In genomic region chr11:57834031-57834430, GRCm38 (mm10) we compare ENCODE assay signal across 27 mouse cellular contexts. TPM values are rescaled to one million over a fixed set of nuclear protein-coding genes. Genes with fewer than 3 reads are reported as not detected.
DNase-seq lines count a peak whose midpoint lies in the region; ATAC-seq and TF ChIP-seq lines count a peak whose summit lies in the region.
"Had no signal": no experiment of that assay in that cellular context is flagged by ENCODE, and none has a peak within 500 bp of the region (broad histone marks: within the 10 kb centered on the region; RNA-seq: fewer than 3 reads in every experiment).

No protein-coding gene starts in this region.

- no peaks in the 10 kb centered on the region for H3K36me3 ChIP-seq in heart, embryonic 14.5 days (ENCODE audit: control insufficient read depth, insufficient read depth, low read length)
- no peaks in the 10 kb centered on the region for H3K36me3 ChIP-seq in liver, embryonic 11.5 days (ENCODE audit: control insufficient read depth, insufficient read depth, low read length)
- H3K36me3 ChIP-seq in liver, postnatal 0 days (replicated peaks; ENCODE audit: insufficient read depth, low read length) = no peaks in the 10 kb centered on the region
- H3K36me3 ChIP-seq in intestine, embryonic 14.5 days (ENCODE audit: control insufficient read depth, insufficient read depth, low read length) = no peaks in the 10 kb centered on the region
- H3K36me3 ChIP-seq in limb, embryonic 13.5 days = no peaks in the 10 kb centered on the region
- H3K36me3 ChIP-seq: embryonic facial prominence, embryonic 15.5 days; stomach, embryonic 15.5 days had no signal

- peak overlapping the region; percentile 88 for H3K4me2 ChIP-seq in heart, embryonic 14.5 days (ENCODE audit: low read length)
- 0 out of 2 replicates have a peak overlapping the region, but pooled peaks have one; percentile 15 for H3K4me2 ChIP-seq in liver, embryonic 11.5 days
- no peak overlapping the region for H3K4me2 ChIP-seq in liver, postnatal 0 days (ENCODE audit: low read depth, low read length)
- H3K4me2 ChIP-seq in intestine, embryonic 14.5 days (ENCODE audit: low read length) = peak overlapping the region; percentile 74
- peak overlapping the region; percentile 38 for H3K4me2 ChIP-seq in limb, embryonic 13.5 days (replicated peaks)

- peaks cover 90% of the 10 kb centered on the region for H3K27me3 ChIP-seq in heart, embryonic 14.5 days (ENCODE audit: control insufficient read depth, insufficient read depth, low read length)
- peaks cover 98% of the 10 kb centered on the region for H3K27me3 ChIP-seq in liver, embryonic 11.5 days (replicated peaks; ENCODE audit: control insufficient read depth, insufficient read depth, low read length)
- peaks cover 95% of the 10 kb centered on the region for H3K27me3 ChIP-seq in liver, postnatal 0 days (ENCODE audit: insufficient read depth, low read length)
- peaks cover 49% of the 10 kb centered on the region for H3K27me3 ChIP-seq in intestine, embryonic 14.5 days (replicated peaks; ENCODE audit: control insufficient read depth, insufficient read depth, low read length)
- peaks cover 98% of the 10 kb centered on the region for H3K27me3 ChIP-seq in limb, embryonic 13.5 days

- H3K9ac ChIP-seq in heart, embryonic 14.5 days (ENCODE audit: low read length) = peak overlapping the region; percentile 67
- H3K9ac ChIP-seq in liver, embryonic 11.5 days (ENCODE audit: low read depth, low read length) = no peak overlapping the region
- no peak overlapping the region for H3K9ac ChIP-seq in liver, postnatal 0 days (replicated peaks)
- peak overlapping the region; percentile 31 for H3K9ac ChIP-seq in intestine, embryonic 14.5 days (ENCODE audit: low read length)
- no peak overlapping the region for H3K9ac ChIP-seq in limb, embryonic 13.5 days
- H3K9ac ChIP-seq: embryonic facial prominence, embryonic 15.5 days; stomach, embryonic 15.5 days had no signal

- H3K9me3 ChIP-seq in heart, embryonic 14.5 days (ENCODE audit: control insufficient read depth, low read length) = no peaks in the 10 kb centered on the region
- H3K9me3 ChIP-seq in liver, embryonic 11.5 days (ENCODE audit: control insufficient read depth, low read length) = no peaks in the 10 kb centered on the region
- no peaks in the 10 kb centered on the region for H3K9me3 ChIP-seq in liver, postnatal 0 days (ENCODE audit: low read length)
- no peaks in the 10 kb centered on the region for H3K9me3 ChIP-seq in intestine, embryonic 14.5 days (ENCODE audit: control insufficient read depth, low read length)
- H3K9me3 ChIP-seq in limb, embryonic 13.5 days = no peaks in the 10 kb centered on the region
- H3K9me3 ChIP-seq: embryonic facial prominence, embryonic 15.5 days; stomach, embryonic 15.5 days had no signal

- ATAC-seq in heart, embryonic 14.5 days (ENCODE audit: insufficient number of reproducible peaks, insufficient read depth, low FRiP score, low read depth) = no peak
- ATAC-seq in liver, embryonic 11.5 days (replicated peaks; ENCODE audit: low FRiP score) = no peak
- no peak for ATAC-seq in liver, postnatal 0 days
- ATAC-seq in intestine, embryonic 14.5 days (replicated peaks; ENCODE audit: low FRiP score, low TSS enrichment, low read depth) = no peak
- no peak for ATAC-seq in limb, embryonic 13.5 days (ENCODE audit: low FRiP score, low read depth)
- ATAC-seq: hindbrain, postnatal 0 days had no signal

- H3K4me3 ChIP-seq in heart, embryonic 14.5 days (ENCODE audit: control insufficient read depth in 1 of 2, insufficient read depth in 1 of 2, low read depth in 1 of 2, low read length in 2 of 2) = peak overlapping the region; percentile 15 to 24
- H3K4me3 ChIP-seq in liver, embryonic 11.5 days (ENCODE audit: low read depth, low read length) = no peak overlapping the region
- H3K4me3 ChIP-seq in liver, postnatal 0 days (ENCODE audit: low read depth, low read length) = no peak overlapping the region
- peak overlapping the region; percentile 34 for H3K4me3 ChIP-seq in intestine, embryonic 14.5 days (ENCODE audit: low read depth, low read length)
- peak overlapping the region; percentile 5; the same call in 1 of the 2 replicates for H3K4me3 ChIP-seq in limb, embryonic 13.5 days
- H3K4me3 ChIP-seq: gastrocnemius, adult 2 months; stomach, embryonic 15.5 days had no signal

- H3K27ac ChIP-seq in heart, embryonic 14.5 days (replicated peaks in 1 of 2; ENCODE audit: control insufficient read depth in 1 of 2, insufficient read depth in 1 of 2, low read depth in 2 of 2, low read length in 2 of 2) = peak overlapping the region; percentile 18 to 76; a peak in 3 of 4 replicates
- no peak overlapping the region for H3K27ac ChIP-seq in liver, embryonic 11.5 days (ENCODE audit: low read depth, low read length)
- no peak overlapping the region for H3K27ac ChIP-seq in liver, postnatal 0 days (ENCODE audit: low read depth)
- peak overlapping the region; percentile 80 for H3K27ac ChIP-seq in intestine, embryonic 14.5 days (ENCODE audit: low read depth)
- H3K27ac ChIP-seq in limb, embryonic 13.5 days = no peak overlapping the region
- H3K27ac ChIP-seq: embryonic facial prominence, embryonic 15.5 days; gastrocnemius, adult 2 months; hindbrain, postnatal 0 days; stomach, embryonic 15.5 days had no signal

- 30% methylated on average over 6 of the region's 6 CpGs for WGBS in heart, embryonic 14.5 days
- 26% methylated on average over 6 of the region's 6 CpGs for WGBS in liver, embryonic 11.5 days
- WGBS in liver, postnatal 0 days (ENCODE audit: insufficient replicate concordance) = 20% methylated on average over 6 of the region's 6 CpGs
- WGBS in intestine, embryonic 14.5 days = 22% methylated on average over 6 of the region's 6 CpGs
- WGBS in limb, embryonic 13.5 days = 17% methylated on average over 6 of the region's 6 CpGs

- H3K4me1 ChIP-seq in heart, embryonic 14.5 days (ENCODE audit: control insufficient read depth in 2 of 2, insufficient read depth in 2 of 2, low read length in 2 of 2) = peaks cover 9 to 17% of the 10 kb centered on the region in 2 experiments
- no peaks in the 10 kb centered on the region for H3K4me1 ChIP-seq in liver, embryonic 11.5 days (replicated peaks; ENCODE audit: control insufficient read depth, insufficient read depth, low read length)
- H3K4me1 ChIP-seq in liver, postnatal 0 days (ENCODE audit: insufficient read depth) = no peaks in the 10 kb centered on the region
- H3K4me1 ChIP-seq in intestine, embryonic 14.5 days (replicated peaks; ENCODE audit: control insufficient read depth, insufficient read depth, low read length) = peaks cover 32% of the 10 kb centered on the region
- H3K4me1 ChIP-seq in limb, embryonic 13.5 days = peaks cover 47% of the 10 kb centered on the region

- no peak for TF ChIP-seq EP300 in liver, postnatal 0 days (IDR thresholded peaks at IDR 0.05; ENCODE audit: low read depth)

- no peak for DNase-seq in heart, adult 18-20 months
- no peak for DNase-seq in liver, embryonic 11.5 days (ENCODE audit: low spot score)
- no peak for DNase-seq in liver, postnatal 0 days
- DNase-seq in intestine, embryonic 14.5 days (ENCODE audit: low spot score) = no peak
- no peak for DNase-seq in adrenal gland, postnatal 14 days
- DNase-seq: adrenal gland, adult 2 months; cerebellum, adult 9-10 months; kidney, adult 8-10 months; kidney, postnatal 25 days; liver; lung, adult 18-20 months; lung, postnatal 36 days; thymus, adult 18-20 months; thymus, postnatal 4 days had no signal

- no peak for TF ChIP-seq CTCF in liver, postnatal 0 days (IDR thresholded peaks at IDR 0.05; ENCODE audit: low read depth)

RNA-seq across cellular contexts. Expression of gene Hand1, which starts 1.4 kb away (rescaled TPM):
- polyA plus RNA-seq in heart, embryonic 14.5 days (2014; fragmentation: Nextera tagmentation; extraction: Ambion mirVana) = 13.0 and 14.1 TPM in 2 replicates
- total RNA-seq in heart, adult 18-20 months (2021) = not detected
- polyA plus RNA-seq in liver, embryonic 11.5 days (2014; fragmentation: Nextera tagmentation; extraction: Ambion mirVana) = 9.1 and 11.0 TPM in 2 replicates
- 0.07 TPM in 1 of 2 replicates, not detected in the other for polyA plus RNA-seq in liver, postnatal 0 days (2015; fragmentation: Nextera tagmentation; extraction: Ambion mirVana)
- 36.6 and 44.4 TPM in 2 replicates for polyA plus RNA-seq in intestine, embryonic 14.5 days (2014; fragmentation: Nextera tagmentation; extraction: Ambion mirVana)
- 2.7 and 3.1 TPM in 2 replicates for polyA plus RNA-seq in limb, embryonic 13.5 days (2015; fragmentation: Nextera tagmentation; extraction: Ambion mirVana)
- 12.0 and 14.7 TPM in 2 replicates for total RNA-seq in adrenal gland, postnatal 14 days (2021)
- total RNA-seq: common myeloid progenitor, adult 5-6 weeks; gastrocnemius, adult 2 months; granulocyte monocyte progenitor cell, adult 5-6 weeks; hindbrain, postnatal 0 days; layer of hippocampus, adult 8-10 months; left cerebral cortex, adult 8-10 months; megakaryocyte-erythroid progenitor cell, adult 5-6 weeks; midbrain, postnatal 0 days; neutrophil, adult 5-6 weeks had no signal
- polyA plus RNA-seq: hindbrain, postnatal 0 days; midbrain, postnatal 0 days had no signal

RNA-seq across cellular contexts. Expression of gene Sap30l, which starts 32.6 kb away (rescaled TPM):
- polyA plus RNA-seq in heart, embryonic 14.5 days (2014; fragmentation: Nextera tagmentation; extraction: Ambion mirVana) = 14.2 and 20.4 TPM in 2 replicates
- total RNA-seq in heart, adult 18-20 months (2021) = 10 to 100 TPM; 48.5 to 51.8 TPM
- polyA plus RNA-seq in liver, embryonic 11.5 days (2014; fragmentation: Nextera tagmentation; extraction: Ambion mirVana) = 7.5 and 7.8 TPM in 2 replicates
- 5.8 and 7.1 TPM in 2 replicates for polyA plus RNA-seq in liver, postnatal 0 days (2015; fragmentation: Nextera tagmentation; extraction: Ambion mirVana)
- polyA plus RNA-seq in intestine, embryonic 14.5 days (2014; fragmentation: Nextera tagmentation; extraction: Ambion mirVana) = 10.1 and 15.0 TPM in 2 replicates
- polyA plus RNA-seq in limb, embryonic 13.5 days (2015; fragmentation: Nextera tagmentation; extraction: Ambion mirVana) = 11.0 and 12.2 TPM in 2 replicates
- total RNA-seq in adrenal gland, postnatal 14 days (2021) = 47.2 and 48.8 TPM in 2 replicates

Comparison
In these comparisons a context has a peak if more than half of its experiments do, and no peak if none do; other contexts are left out.
1. H3K27ac ChIP-seq: peak in heart, embryonic 14.5 days (2 of 2) and intestine, embryonic 14.5 days (single experiment); none in liver, embryonic 11.5 days (single experiment), liver, postnatal 0 days (single experiment) and limb, embryonic 13.5 days (single experiment).
2. H3K4me3 ChIP-seq: peak in heart, embryonic 14.5 days (2 of 2), intestine, embryonic 14.5 days (single experiment) and limb, embryonic 13.5 days (single experiment); none in liver, embryonic 11.5 days (single experiment) and liver, postnatal 0 days (single experiment).
3. H3K9ac ChIP-seq: peak in heart, embryonic 14.5 days (single experiment) and intestine, embryonic 14.5 days (single experiment); none in liver, embryonic 11.5 days (single experiment), liver, postnatal 0 days (single experiment) and limb, embryonic 13.5 days (single experiment).